Mouse (Mus musculus): ENCODE results near the gene Slc45a2.
"Not testable (repeated sequence)": the region's sequence is repeated elsewhere in the genome, so short reads cannot be mapped to it uniquely, and the experiment has no call there.

Gene Slc45a2

GRCm38 (mm10) chr15:11000421-11000820 lies at the start of gene Slc45a2:
Gene Slc45a2, plus strand, starts transcription at chr15:11000721.
- no peak for DNase-seq (ENCODE audit: low spot score in 2 of 2)

- DNase-seq (ENCODE audit: low spot score in 2 of 2): no peak
Measured at GRCm38 (mm10) chr15:10951951-10952759, 48.4 kb upstream of the Slc45a2 start, which contains the start of gene C1qtnf3. Gene C1qtnf3, plus strand, starts transcription at chr15:10952332.

- DNase-seq (ENCODE audit: low spot score in 2 of 2): no peak
Measured at GRCm38 (mm10) chr15:10952760-10953305, 47.7 kb upstream of the Slc45a2 start.

- no peak for DNase-seq (ENCODE audit: low spot score in 2 of 2)
Measured at GRCm38 (mm10) chr15:10953465-10953864, 47.1 kb upstream of the Slc45a2 start.

GRCm38 (mm10) chr15:10954381-10955016 lies 46.0 kb upstream of the Slc45a2 start:
- DNase-seq (ENCODE audit: low spot score in 2 of 2): no peak

GRCm38 (mm10) chr15:10955156-10955555 lies 45.4 kb upstream of the Slc45a2 start:
- no peak for DNase-seq (ENCODE audit: low spot score in 2 of 2)

- no peak for DNase-seq (ENCODE audit: low spot score in 2 of 2)
Measured at GRCm38 (mm10) chr15:10956706-10957105, 43.8 kb upstream of the Slc45a2 start.

GRCm38 (mm10) chr15:10959277-10960026 lies 41.1 kb upstream of the Slc45a2 start:
- no peak for DNase-seq (ENCODE audit: low spot score in 2 of 2)

GRCm38 (mm10) chr15:10960267-10960666 lies 40.3 kb upstream of the Slc45a2 start:
- no peak for DNase-seq (ENCODE audit: low spot score in 2 of 2)

- no peak for DNase-seq (ENCODE audit: low spot score in 2 of 2)
Measured at GRCm38 (mm10) chr15:10962601-10963000, 37.9 kb upstream of the Slc45a2 start.

- no peak for DNase-seq (ENCODE audit: low spot score in 2 of 2)
Measured at GRCm38 (mm10) chr15:10969439-10969838, 31.1 kb upstream of the Slc45a2 start.

- no peak for DNase-seq (ENCODE audit: low spot score in 2 of 2)
Measured at GRCm38 (mm10) chr15:10970777-10971176, 29.7 kb upstream of the Slc45a2 start.

- DNase-seq (ENCODE audit: low spot score in 2 of 2): no peak
Measured at GRCm38 (mm10) chr15:10977151-10977550, 23.4 kb upstream of the Slc45a2 start.

- DNase-seq (ENCODE audit: low spot score in 2 of 2): no peak
Measured at GRCm38 (mm10) chr15:10980712-10981111, 19.8 kb upstream of the Slc45a2 start.

- DNase-seq (ENCODE audit: low spot score in 2 of 2): peak; percentile 81 to 91
Measured at GRCm38 (mm10) chr15:10981377-10982063, 19.0 kb upstream of the Slc45a2 start, which contains the start of gene Amacr. Gene Amacr, plus strand, starts transcription at chr15:10981756.

- DNase-seq (ENCODE audit: low spot score in 2 of 2): no peak
Measured at GRCm38 (mm10) chr15:10982064-10982435, 18.5 kb upstream of the Slc45a2 start.

GRCm38 (mm10) chr15:10985756-10986155 lies 14.8 kb upstream of the Slc45a2 start:
- no peak for DNase-seq (ENCODE audit: low spot score in 2 of 2)

- not testable (repeated sequence) for DNase-seq (ENCODE audit: low spot score in 2 of 2)
Measured at GRCm38 (mm10) chr15:10986477-10986876, 14.0 kb upstream of the Slc45a2 start.

GRCm38 (mm10) chr15:10990411-10990810 lies 10.1 kb upstream of the Slc45a2 start:
- DNase-seq (ENCODE audit: low spot score in 2 of 2): no peak

- DNase-seq (ENCODE audit: low spot score in 2 of 2): no peak
Measured at GRCm38 (mm10) chr15:10991566-10991965, 9.0 kb upstream of the Slc45a2 start.

GRCm38 (mm10) chr15:10999832-11000231 lies 689 bp upstream of the Slc45a2 start:
- DNase-seq (ENCODE audit: low spot score in 2 of 2): no peak
